Mouse (Mus musculus) frontal cortex, adult (tissue): Measurements from ENCODE around the gene Osbpl5.
A peak's percentile ranks its signal among the peaks of the same experiment; 100 is the strongest.

Source experiments
- ATAC-seq: cut with Nextera tagmentation; 2 replicates; pipeline ENCODE4 v1.9.2; 2017; ENCODE audit warnings: mild to moderate bottlenecking, moderate library complexity, mixed read lengths; ENCODE audit not compliant: low TSS enrichment

The Osbpl5 gene

GRCm38 (mm10) chr7:143755357-143756124, 1.2 kb downstream of the Osbpl5 start:
- peak; percentile 18; the same call in 1 of the 2 replicates for ATAC-seq

- ATAC-seq, result no peak
Observed at GRCm38 (mm10) chr7:143753990-143754715, 2.6 kb downstream of the Osbpl5 start.

- ATAC-seq, result no peak
Observed at GRCm38 (mm10) chr7:143752606-143753005, 4.2 kb downstream of the Osbpl5 start.

- no peak for ATAC-seq
Observed at GRCm38 (mm10) chr7:143752056-143752455, 4.7 kb downstream of the Osbpl5 start.

GRCm38 (mm10) chr7:143751380-143751779, 5.4 kb downstream of the Osbpl5 start:
- ATAC-seq, result no peak

GRCm38 (mm10) chr7:143749045-143749444, 7.7 kb downstream of the Osbpl5 start:
- no peak for ATAC-seq

- ATAC-seq, result peak; percentile 95
Observed at GRCm38 (mm10) chr7:143748041-143748868, 8.5 kb downstream of the Osbpl5 start.

- no peak for ATAC-seq
Observed at GRCm38 (mm10) chr7:143740653-143741052, 16.1 kb downstream of the Osbpl5 start.

- peak; percentile 92 for ATAC-seq
Observed at GRCm38 (mm10) chr7:143739511-143740461, 17.0 kb downstream of the Osbpl5 start.

GRCm38 (mm10) chr7:143738601-143739006, 18.2 kb downstream of the Osbpl5 start:
- peak; percentile 27; the same call in 1 of the 2 replicates for ATAC-seq

GRCm38 (mm10) chr7:143738194-143738593, 18.6 kb downstream of the Osbpl5 start:
- ATAC-seq, result no peak

- ATAC-seq, result peak; percentile 64; the same call in 1 of the 2 replicates
Observed at GRCm38 (mm10) chr7:143733746-143734145, 23.0 kb downstream of the Osbpl5 start.

- ATAC-seq, result no peak
Observed at GRCm38 (mm10) chr7:143729886-143730285, 26.9 kb downstream of the Osbpl5 start.

- no peak for ATAC-seq
Observed at GRCm38 (mm10) chr7:143726396-143726795, 30.4 kb downstream of the Osbpl5 start.

- no peak for ATAC-seq
Observed at GRCm38 (mm10) chr7:143723841-143724240, 32.9 kb downstream of the Osbpl5 start.

- peak; percentile 83 for ATAC-seq
Observed at GRCm38 (mm10) chr7:143722646-143723045, 34.1 kb downstream of the Osbpl5 start.

- no peak for ATAC-seq
Observed at GRCm38 (mm10) chr7:143717811-143718210, 39.0 kb downstream of the Osbpl5 start.

- no peak for ATAC-seq
Observed at GRCm38 (mm10) chr7:143713421-143713820, 43.4 kb downstream of the Osbpl5 start.

GRCm38 (mm10) chr7:143712771-143713348, 43.9 kb downstream of the Osbpl5 start:
- no peak for ATAC-seq

GRCm38 (mm10) chr7:143712023-143712422, 44.8 kb downstream of the Osbpl5 start:
- ATAC-seq, result no peak

- ATAC-seq, result no peak
Observed at GRCm38 (mm10) chr7:143711381-143711780, 45.4 kb downstream of the Osbpl5 start.
